Mouse (Mus musculus): ENCODE results near the gene Tbrg4. TPM values are rescaled to one million over a fixed set of nuclear protein-coding genes. Genes with fewer than 3 reads are reported as not detected.

The Tbrg4 gene
- polyA plus RNA-seq, 1 experiment from 2014 or later = 46.4 TPM

DNA sequence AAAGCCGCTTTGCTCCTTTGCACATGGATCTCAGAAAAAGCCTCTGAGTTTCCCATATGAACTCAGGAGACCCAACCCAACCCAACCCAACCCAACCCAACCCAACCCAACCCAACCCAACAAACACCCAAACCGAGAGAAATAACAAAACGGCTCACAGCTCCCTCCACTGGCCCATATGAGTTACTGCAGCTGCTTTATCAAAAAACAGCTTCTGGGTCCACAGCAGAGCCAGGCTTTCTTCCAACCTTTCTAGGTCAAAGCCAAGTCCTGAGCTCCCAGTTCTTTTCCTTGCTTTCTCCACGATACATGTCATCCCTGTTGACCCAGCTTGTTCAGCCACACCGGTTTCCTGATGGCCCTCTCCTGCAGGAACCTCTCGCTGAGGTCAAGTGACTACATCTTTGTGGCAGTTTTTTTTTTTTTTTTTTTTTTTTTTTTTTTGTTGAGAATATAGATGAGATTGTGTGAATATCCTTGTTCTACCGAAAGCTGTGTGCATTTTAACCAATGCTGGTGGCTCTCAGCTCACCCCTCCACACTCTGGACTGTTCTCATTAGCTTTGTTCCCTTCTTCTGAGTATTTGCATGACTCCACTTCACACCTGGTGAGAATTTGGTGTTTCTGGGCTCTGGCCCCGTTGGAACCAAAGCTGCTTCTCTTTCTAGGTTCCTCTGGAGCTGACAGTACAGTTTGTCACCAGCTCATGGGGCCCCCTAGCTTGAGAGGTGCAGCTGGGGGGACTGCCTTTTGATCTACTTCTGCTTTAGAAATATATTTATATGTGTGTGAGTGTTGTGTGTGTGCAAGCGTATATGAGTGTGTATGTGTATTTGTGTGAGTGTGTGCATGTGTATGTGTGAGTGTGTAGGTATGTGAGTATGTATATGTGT, 22.2 kb upstream of the Tbrg4 start:
- Histone ChIP-seq H3K4me3 (replicated peaks) (no peak overlapping the region), H3K36me3 (no peaks in the 10 kb centered on the region), H3K27ac (no peak overlapping the region), H3K4me1 (no peaks in the 10 kb centered on the region), H3K4me2 (no peak overlapping the region), H3K27me3 (no peaks in the 10 kb centered on the region), H3K9ac (no peak overlapping the region), H3K9me3 (replicated peaks) (no peaks in the 10 kb centered on the region)
- no peak for ATAC-seq (replicated peaks; ENCODE audit: low FRiP score)
- WGBS = 59% methylated on average over 9 of the region's 9 CpGs

DNA sequence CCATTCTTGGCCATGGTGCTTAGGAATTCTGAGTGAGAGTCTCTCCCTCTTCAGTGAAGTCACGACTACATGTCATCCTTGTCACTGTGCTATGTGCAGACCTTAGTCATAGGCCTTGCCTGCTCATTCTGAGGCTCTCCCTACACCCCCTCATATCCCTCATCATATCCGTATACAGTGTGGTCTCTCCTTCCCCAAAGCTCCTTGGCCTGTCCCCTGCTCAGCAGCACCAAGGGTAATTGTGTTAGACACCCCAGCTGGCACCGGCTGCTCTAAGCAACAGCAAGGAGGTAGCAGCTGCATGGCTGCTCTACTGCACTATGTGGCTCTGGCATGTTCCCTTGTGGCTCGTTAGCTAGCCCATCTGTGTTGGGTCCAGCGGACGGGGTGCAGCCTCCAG, 18.7 kb upstream of the Tbrg4 start:
- ATAC-seq (replicated peaks; ENCODE audit: low FRiP score) = no peak
- H3K27ac ChIP-seq = no peak overlapping the region
- no peaks in the 10 kb centered on the region for H3K27me3 ChIP-seq
- no peaks in the 10 kb centered on the region for H3K9me3 ChIP-seq (replicated peaks)
- H3K9ac ChIP-seq = no peak overlapping the region
- WGBS = 80% methylated on average over 6 of the region's 6 CpGs
- no peak overlapping the region for H3K4me3 ChIP-seq (replicated peaks)
- H3K4me1 ChIP-seq = no peaks in the 10 kb centered on the region
- no peak overlapping the region for H3K4me2 ChIP-seq
- no peaks in the 10 kb centered on the region for H3K36me3 ChIP-seq

DNA sequence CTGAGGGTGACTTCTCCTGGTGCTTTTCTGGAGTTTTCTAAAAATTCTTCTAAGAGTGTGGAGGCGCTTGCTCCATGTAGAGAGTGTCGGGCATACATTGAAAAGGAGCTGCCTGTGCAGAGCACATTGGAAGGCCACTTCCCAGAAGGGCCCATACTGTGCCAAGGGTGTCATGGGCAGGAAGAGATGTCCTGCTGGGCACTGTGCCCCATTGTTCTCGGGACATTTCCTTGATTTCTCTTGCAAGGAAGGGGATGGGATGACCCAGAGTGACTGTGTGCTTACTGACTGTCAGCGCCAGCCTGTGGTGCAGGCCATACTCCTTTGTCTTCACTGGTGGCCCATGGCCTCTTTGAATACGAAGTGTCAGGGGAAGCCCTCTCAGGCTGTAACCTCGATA, 13.2 kb upstream of the Tbrg4 start:
- WGBS = 82% methylated on average over 6 of the region's 6 CpGs
- no peak overlapping the region for H3K4me2 ChIP-seq
- no peak for ATAC-seq (replicated peaks; ENCODE audit: low FRiP score)

DNA sequence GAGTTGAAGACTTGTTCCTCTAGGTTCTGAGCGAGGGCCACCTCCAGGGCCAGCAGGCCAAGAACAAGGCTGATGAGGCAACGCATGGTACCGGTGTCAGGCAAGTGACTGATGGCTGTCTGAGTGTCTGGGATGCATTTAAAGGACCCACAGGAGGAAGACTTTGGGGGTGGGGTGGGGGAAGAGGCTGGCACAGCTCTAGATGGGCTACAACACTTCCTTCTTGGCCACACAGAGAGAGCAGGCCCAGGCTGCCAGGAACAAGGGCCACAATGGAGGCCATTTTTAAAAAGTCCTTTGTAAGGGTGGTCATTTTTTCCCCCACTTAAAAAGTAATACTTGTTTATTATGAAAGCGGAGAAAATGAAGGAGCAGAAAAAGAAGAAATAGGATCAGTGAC, 12.7 kb upstream of the Tbrg4 start, which contains the start of gene Wap:
Wap (minus strand) TSS at position 101 of the 400 bp plus-strand sequence.
- H3K4me3 ChIP-seq (replicated peaks) = no peak within 1 kb of the TSS
- 90% methylated on average over 4 of the region's 4 CpGs for WGBS
- H3K27ac ChIP-seq = no peak within 1 kb of the TSS
- no peaks in the 10 kb centered on the region for H3K4me1 ChIP-seq
- H3K9me3 ChIP-seq (replicated peaks) = no peaks in the 10 kb centered on the region
- H3K36me3 ChIP-seq = no peaks in the 10 kb centered on the region
- H3K27me3 ChIP-seq = no peaks in the 10 kb centered on the region
- no peak for ATAC-seq (replicated peaks; ENCODE audit: low FRiP score)
- no peak within 1 kb of the TSS for H3K4me2 ChIP-seq
- H3K9ac ChIP-seq = no peak within 1 kb of the TSS

More for the DNA sequence above, 13.2 kb upstream of the Tbrg4 start:
- no peaks in the 10 kb centered on the region for H3K36me3 ChIP-seq
- H3K4me3 ChIP-seq (replicated peaks) = no peak overlapping the region
- no peaks in the 10 kb centered on the region for H3K9me3 ChIP-seq (replicated peaks)
- no peak overlapping the region for H3K27ac ChIP-seq
- H3K4me1 ChIP-seq = no peaks in the 10 kb centered on the region
- H3K9ac ChIP-seq = no peak overlapping the region
- H3K27me3 ChIP-seq = no peaks in the 10 kb centered on the region

DNA sequence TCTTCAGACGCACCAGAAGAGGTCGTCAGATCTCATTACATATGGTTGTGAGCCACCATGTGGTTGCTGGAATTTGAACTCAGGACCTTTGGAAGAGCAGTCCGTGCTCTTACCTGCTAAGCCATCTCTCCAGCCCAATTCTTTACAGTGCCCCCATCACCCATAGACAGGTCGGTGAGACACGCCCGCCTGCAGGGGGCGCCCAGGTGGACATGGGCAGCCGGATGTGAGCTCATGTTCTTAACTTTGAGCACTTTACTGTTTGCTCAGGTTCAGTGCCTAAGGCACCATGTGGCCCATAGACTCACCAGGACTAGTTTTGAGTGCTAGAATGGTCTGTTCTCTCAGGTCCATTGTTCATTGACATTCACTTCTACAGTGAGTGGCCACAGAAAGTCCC, 10.3 kb upstream of the Tbrg4 start:
- Histone ChIP-seq H3K36me3 (no peaks in the 10 kb centered on the region), H3K4me2 (no peak overlapping the region), H3K4me3 (replicated peaks) (no peak overlapping the region), H3K9me3 (replicated peaks) (0 out of 2 replicates have a peak, but pooled peaks cover 3% of the 10 kb centered on the region), H3K27ac (no peak overlapping the region), H3K9ac (no peak overlapping the region), H3K4me1 (no peaks in the 10 kb centered on the region), H3K27me3 (no peaks in the 10 kb centered on the region)
- no peak for ATAC-seq (replicated peaks; ENCODE audit: low FRiP score)
- 75% methylated on average over 8 of the region's 8 CpGs for WGBS

DNA sequence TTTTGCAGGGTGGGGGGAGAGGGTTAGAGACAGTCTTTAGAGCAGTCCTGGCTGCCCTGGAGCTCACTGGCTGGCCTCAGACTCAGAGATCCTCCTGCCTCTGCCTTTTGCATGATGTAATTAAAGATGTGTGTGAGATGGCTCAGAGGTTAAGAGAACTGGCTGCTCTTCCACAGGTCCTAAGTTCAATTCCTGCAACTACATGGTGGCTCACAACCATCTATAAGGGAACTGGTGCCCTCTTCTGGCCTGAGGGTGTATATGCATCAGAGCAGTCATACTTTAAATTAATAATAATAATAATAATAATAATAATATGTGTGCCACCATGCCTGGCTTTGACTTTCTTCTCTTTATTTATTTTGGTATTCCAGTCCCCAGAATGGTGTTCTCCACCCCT, 3.8 kb upstream of the Tbrg4 start:
- 0 out of 2 replicates have a peak, but pooled peaks cover 3% of the 10 kb centered on the region for H3K9me3 ChIP-seq (replicated peaks)
- no peak overlapping the region for H3K4me3 ChIP-seq (replicated peaks)
- H3K4me1 ChIP-seq = peaks cover 13% of the 10 kb centered on the region
- ATAC-seq (replicated peaks; ENCODE audit: low FRiP score) = no peak
- H3K27me3 ChIP-seq = no peaks in the 10 kb centered on the region
- no peak overlapping the region for H3K9ac ChIP-seq
- H3K4me2 ChIP-seq = no peak overlapping the region
- peaks cover under 1% of the 10 kb centered on the region; the same call in 1 of the 2 replicates for H3K36me3 ChIP-seq
- no peak overlapping the region for H3K27ac ChIP-seq

DNA sequence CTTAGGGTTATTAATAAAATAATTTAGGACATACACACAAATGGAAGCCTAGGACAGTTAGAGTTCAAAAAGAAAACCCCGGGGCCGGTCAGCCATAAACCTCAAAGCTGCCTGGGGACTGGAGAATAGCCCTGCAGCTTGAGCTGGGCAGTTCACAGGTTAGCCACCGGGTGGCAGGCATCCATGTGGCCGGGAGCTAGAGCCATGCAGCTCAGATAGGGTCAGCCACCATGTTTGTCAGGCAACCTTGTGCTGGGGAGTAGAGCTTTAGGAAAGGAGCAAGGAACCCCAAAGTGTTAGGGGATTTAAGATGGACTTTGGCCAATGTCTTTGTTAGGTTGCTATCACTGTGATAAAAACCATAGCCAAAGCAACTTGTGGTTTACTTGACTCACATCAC, 2.7 kb upstream of the Tbrg4 start:
- H3K4me3 ChIP-seq (replicated peaks) = no peak overlapping the region
- no peak overlapping the region for H3K4me2 ChIP-seq
- ATAC-seq (replicated peaks; ENCODE audit: low FRiP score) = no peak
- peaks cover 11% of the 10 kb centered on the region for H3K36me3 ChIP-seq
- peaks cover 24% of the 10 kb centered on the region for H3K4me1 ChIP-seq
- 0 out of 2 replicates have a peak, but pooled peaks cover 3% of the 10 kb centered on the region for H3K9me3 ChIP-seq (replicated peaks)
- no peak overlapping the region for H3K27ac ChIP-seq
- H3K27me3 ChIP-seq = no peaks in the 10 kb centered on the region
- 15% methylated on average over 4 of the region's 4 CpGs for WGBS
- no peak overlapping the region for H3K9ac ChIP-seq

DNA sequence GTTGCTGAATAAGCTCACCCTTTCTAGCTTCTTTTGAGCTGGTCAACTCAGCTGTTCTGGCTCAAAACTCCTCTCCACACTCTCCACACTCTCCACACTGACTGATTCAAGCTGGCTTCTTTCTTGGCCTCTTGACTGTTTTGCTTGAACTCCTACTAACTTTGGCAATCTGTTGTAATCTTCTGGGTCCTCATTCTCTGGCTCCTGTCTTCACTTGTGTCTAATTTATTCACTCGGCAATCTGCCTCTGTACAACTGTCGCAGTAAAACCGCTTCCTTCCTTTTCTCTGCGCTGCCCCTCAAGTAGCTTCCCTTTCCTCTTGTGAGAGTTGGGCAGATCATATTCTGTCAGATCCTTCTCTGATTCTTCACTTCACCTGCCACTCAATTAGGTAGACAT, 1.9 kb upstream of the Tbrg4 start:
- no peak for ATAC-seq (replicated peaks; ENCODE audit: low FRiP score)
- H3K27me3 ChIP-seq = no peaks in the 10 kb centered on the region
- peaks cover 30% of the 10 kb centered on the region for H3K4me1 ChIP-seq
- 0 out of 2 replicates have a peak, but pooled peaks cover 3% of the 10 kb centered on the region for H3K9me3 ChIP-seq (replicated peaks)
- H3K36me3 ChIP-seq = peaks cover 20% of the 10 kb centered on the region
- no peak overlapping the region for H3K27ac ChIP-seq
- 69% methylated on average over 4 of the region's 4 CpGs for WGBS
- H3K4me2 ChIP-seq = no peak overlapping the region
- H3K4me3 ChIP-seq (replicated peaks) = no peak overlapping the region
- H3K9ac ChIP-seq = no peak overlapping the region

DNA sequence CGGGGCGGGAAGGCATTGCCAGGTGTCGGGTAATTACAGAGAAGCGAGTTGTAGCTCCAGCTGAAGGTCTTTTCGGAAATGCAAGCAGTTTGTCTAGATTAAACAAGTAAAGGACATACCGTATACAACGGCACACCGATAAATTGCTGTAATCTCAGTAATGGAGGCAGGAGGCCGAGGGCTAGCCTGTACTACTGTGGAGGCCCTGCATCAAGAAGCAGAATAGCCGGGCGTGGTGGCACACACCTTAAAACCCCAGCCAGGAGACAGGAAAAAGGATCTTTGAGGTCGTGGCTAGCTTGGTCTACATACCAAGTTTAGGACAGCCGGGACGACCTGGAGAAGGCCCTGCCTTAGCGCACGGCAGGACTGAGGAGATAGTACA, 513 bp upstream of the Tbrg4 start:
- Histone ChIP-seq H3K27ac (peak overlapping the region; percentile 91), H3K4me1 (peaks cover 30% of the 10 kb centered on the region), H3K4me2 (peak overlapping the region; percentile 80), H3K4me3 (replicated peaks) (peak overlapping the region; percentile 82), H3K9me3 (replicated peaks) (no peaks in the 10 kb centered on the region), H3K27me3 (no peaks in the 10 kb centered on the region), H3K9ac (peak overlapping the region; percentile 65), H3K36me3 (peaks cover 33% of the 10 kb centered on the region)
- 12% methylated on average over 16 of the region's 16 CpGs for WGBS
- ATAC-seq (replicated peaks; ENCODE audit: low FRiP score) = peak; percentile 26

DNA sequence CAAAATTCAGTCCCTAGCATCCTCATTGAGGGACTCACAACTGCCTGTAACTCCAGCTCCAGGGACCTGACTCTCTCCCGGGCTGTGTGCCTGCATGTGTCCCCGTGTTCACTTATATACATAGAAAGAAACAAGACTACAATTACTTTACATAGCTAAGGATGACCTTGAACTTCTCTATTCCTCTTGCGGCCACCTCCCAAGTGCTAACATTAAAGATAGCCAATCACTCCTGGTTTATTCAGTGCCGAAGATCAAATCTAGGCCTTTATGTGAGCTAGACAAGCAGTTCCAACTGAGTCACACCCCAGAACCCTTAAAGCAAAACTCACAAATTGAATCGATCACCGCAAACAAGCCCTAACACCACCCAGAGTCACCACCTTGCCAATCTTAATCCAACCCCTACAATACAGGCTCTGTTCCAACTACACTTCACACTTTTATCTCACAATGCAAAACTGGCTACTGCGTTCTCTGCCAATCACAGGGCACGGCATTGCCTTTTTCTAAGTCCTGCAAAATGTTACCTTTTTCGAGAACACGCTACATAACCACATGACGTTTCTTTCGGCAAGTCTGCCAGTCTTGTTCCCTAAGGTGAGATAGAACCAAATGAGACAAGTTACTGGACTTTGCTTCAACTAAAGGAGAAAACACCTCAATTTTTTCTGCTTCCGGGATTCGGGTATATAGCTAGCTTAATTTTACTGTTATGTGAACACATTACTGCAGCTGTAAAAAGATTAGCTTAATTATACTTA, 1.1 kb downstream of the Tbrg4 start:
- H3K9me3 ChIP-seq (replicated peaks) = no peaks in the 10 kb centered on the region
- peak overlapping the region; percentile 80 for H3K4me2 ChIP-seq
- peaks cover 49% of the 10 kb centered on the region for H3K36me3 ChIP-seq
- peak overlapping the region; percentile 65 for H3K9ac ChIP-seq
- H3K27me3 ChIP-seq = no peaks in the 10 kb centered on the region
- no peak for ATAC-seq (replicated peaks; ENCODE audit: low FRiP score)
- H3K4me1 ChIP-seq = peaks cover 30% of the 10 kb centered on the region
- no peak overlapping the region for H3K27ac ChIP-seq
- H3K4me3 ChIP-seq (replicated peaks) = peak overlapping the region; percentile 82
- WGBS = 70% methylated on average over 14 of the region's 14 CpGs

DNA sequence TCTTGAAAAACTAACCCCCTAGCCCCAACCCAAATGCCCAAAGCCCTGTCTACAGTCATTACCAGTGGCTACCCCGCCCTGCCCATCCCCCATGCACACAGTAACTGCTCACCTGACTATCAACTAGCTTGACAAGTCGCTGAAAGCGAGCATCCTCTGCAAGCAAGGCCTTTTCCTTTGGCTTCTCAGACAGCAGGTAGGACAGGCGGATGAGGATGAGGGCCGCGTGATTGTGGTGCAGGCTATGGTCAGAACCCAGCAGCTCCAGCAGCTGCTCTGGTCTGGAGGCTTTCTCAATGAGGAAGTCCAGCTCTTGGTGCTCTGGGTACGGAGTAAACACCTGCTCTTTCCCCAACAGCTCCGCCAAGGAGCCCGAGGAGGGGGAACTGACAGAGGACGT, 2.2 kb downstream of the Tbrg4 start:
- no peak for ATAC-seq (replicated peaks; ENCODE audit: low FRiP score)
- no peaks in the 10 kb centered on the region for H3K27me3 ChIP-seq
- no peak overlapping the region for H3K4me3 ChIP-seq (replicated peaks)
- peaks cover 60% of the 10 kb centered on the region for H3K36me3 ChIP-seq
- no peak overlapping the region for H3K27ac ChIP-seq
- no peaks in the 10 kb centered on the region for H3K9me3 ChIP-seq (replicated peaks)
- 92% methylated on average over 10 of the region's 10 CpGs for WGBS
- H3K4me1 ChIP-seq = peaks cover 30% of the 10 kb centered on the region
- H3K9ac ChIP-seq = no peak overlapping the region
- H3K4me2 ChIP-seq = peak overlapping the region; percentile 80
